20 mouse cellular contexts compared by ENCODE assay signal in genomic region chr1:189946126-189946525, GRCm38 (mm10).
"Had no signal": no experiment of that assay in that cellular context is flagged by ENCODE, and none has a peak within 500 bp of the region (broad histone marks: within the 10 kb centered on the region; RNA-seq: fewer than 3 reads in every experiment).

No protein-coding gene starts in this region.

- H3K9me3 ChIP-seq: liver, embryonic 13.5 days; neural tube, embryonic 12.5 days; neural tube, embryonic 15.5 days had no signal

- H3K36me3 ChIP-seq: liver, embryonic 13.5 days; neural tube, embryonic 12.5 days; neural tube, embryonic 15.5 days had no signal

- H3K27me3 ChIP-seq: liver, embryonic 13.5 days; neural tube, embryonic 12.5 days; neural tube, embryonic 15.5 days had no signal

- H3K27ac ChIP-seq: layer of hippocampus, adult 2 months; left cerebral cortex, adult 2 months; liver, embryonic 13.5 days; neural tube, embryonic 12.5 days; neural tube, embryonic 15.5 days; stomach, postnatal 0 days had no signal

- H3K4me1 ChIP-seq: liver, embryonic 13.5 days; neural tube, embryonic 12.5 days; neural tube, embryonic 15.5 days had no signal

- H3K9ac ChIP-seq: liver, embryonic 13.5 days; neural tube, embryonic 12.5 days; neural tube, embryonic 15.5 days had no signal

- DNase-seq: kidney, postnatal 14 days; layer of hippocampus, adult 9-11 months; layer of hippocampus, postnatal 36 days; liver, embryonic 13.5 days; lung, adult 2 months; lung, postnatal 14 days; lung, postnatal 4 days; midbrain, embryonic 14.5 days; right cerebral cortex, adult 18-20 months; right cerebral cortex, postnatal 14 days; right cerebral cortex, postnatal 4 days; thymus, adult 2 months; thymus, postnatal 14 days; thymus, postnatal 4 days had no signal

- H3K4me3 ChIP-seq: layer of hippocampus, adult 2 months; left cerebral cortex, adult 2 months; liver, embryonic 13.5 days; neural tube, embryonic 12.5 days; neural tube, embryonic 15.5 days had no signal

- H3K4me2 ChIP-seq: liver, embryonic 13.5 days; midbrain, embryonic 11.5 days; neural tube, embryonic 12.5 days; neural tube, embryonic 15.5 days had no signal
